Comparison of ENCODE assay signal across 12 mouse cellular contexts in the genomic region with DNA sequence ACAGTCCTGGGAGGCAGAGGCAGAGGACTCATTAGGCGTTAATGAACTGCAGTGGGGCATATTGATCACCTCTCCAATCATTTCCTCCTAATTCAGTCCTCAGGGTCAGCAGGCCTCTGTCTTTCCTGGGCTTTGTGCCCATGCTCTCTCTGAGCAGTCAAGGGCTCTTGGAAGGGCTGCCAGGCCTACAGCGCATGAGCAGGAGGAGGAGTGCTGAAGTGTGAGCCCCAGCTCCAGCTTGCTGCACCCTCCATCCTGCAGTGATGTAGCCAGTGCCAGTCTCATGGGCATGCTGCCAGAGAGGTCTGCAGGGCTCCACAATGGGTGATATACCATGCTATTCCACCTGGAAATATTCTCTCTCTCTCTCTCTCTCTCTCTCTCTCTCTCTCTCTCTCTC.
A peak's percentile ranks its signal among the peaks of the same experiment; 100 is the strongest.
DNase-seq lines count a peak whose midpoint lies in the region; ATAC-seq and TF ChIP-seq lines count a peak whose summit lies in the region.
"Had no signal": no experiment of that assay in that cellular context is flagged by ENCODE, and none has a peak within 500 bp of the region (broad histone marks: within the 10 kb centered on the region; RNA-seq: fewer than 3 reads in every experiment).

No protein-coding gene starts in this region.

- H3K36me3 ChIP-seq in heart, postnatal 0 days (replicated peaks; ENCODE audit: control insufficient read depth, insufficient read depth, low read length): no peaks in the 10 kb centered on the region
- H3K36me3 ChIP-seq in heart, embryonic 11.5 days (ENCODE audit: control insufficient read depth, insufficient read depth, low read length): no peaks in the 10 kb centered on the region
- no peaks in the 10 kb centered on the region for H3K36me3 ChIP-seq in neural tube, embryonic 15.5 days
- no peaks in the 10 kb centered on the region for H3K36me3 ChIP-seq in forebrain, postnatal 0 days (ENCODE audit: insufficient read depth)
- H3K36me3 ChIP-seq: liver, embryonic 12.5 days had no signal

- peak; percentile 18 for DNase-seq in heart, postnatal 0 days (ENCODE audit: low spot score)
- no peak for DNase-seq in neural tube, embryonic 10.5 days (ENCODE audit: extremely low spot score, low spot score)
- peak; percentile 39 for DNase-seq in forebrain, postnatal 0 days
- DNase-seq in lung, postnatal 4 days: peak; percentile 40 to 65
- DNase-seq in spleen, adult 18-20 months: no peak
- DNase-seq: cerebellum, adult 11-12 months; gastrocnemius, postnatal 36 days; kidney, adult 2 months had no signal

- H3K27me3 ChIP-seq in heart, postnatal 0 days (ENCODE audit: control insufficient read depth, insufficient read depth, low read length): peaks cover 5% of the 10 kb centered on the region; the same call in 1 of the 2 replicates
- peaks cover 36% of the 10 kb centered on the region for H3K27me3 ChIP-seq in heart, embryonic 11.5 days (ENCODE audit: control insufficient read depth, insufficient read depth, low read length)
- peaks cover 54% of the 10 kb centered on the region for H3K27me3 ChIP-seq in neural tube, embryonic 15.5 days (replicated peaks)
- H3K27me3 ChIP-seq in forebrain, postnatal 0 days (ENCODE audit: insufficient read depth, low read length): no peaks in the 10 kb centered on the region
- H3K27me3 ChIP-seq: CH12.LX had no signal

- no peak overlapping the region for H3K9ac ChIP-seq in heart, postnatal 0 days (replicated peaks; ENCODE audit: low read depth, low read length)
- H3K9ac ChIP-seq in heart, embryonic 11.5 days (ENCODE audit: low read depth, low read length): no peak overlapping the region
- H3K9ac ChIP-seq in neural tube, embryonic 15.5 days (replicated peaks): no peak overlapping the region
- no peak overlapping the region for H3K9ac ChIP-seq in forebrain, postnatal 0 days
- H3K9ac ChIP-seq: liver, embryonic 12.5 days had no signal

- no peaks in the 10 kb centered on the region for H3K4me1 ChIP-seq in heart, postnatal 0 days (ENCODE audit: control insufficient read depth, insufficient read depth)
- H3K4me1 ChIP-seq in heart, embryonic 11.5 days (ENCODE audit: control insufficient read depth, insufficient read depth, low read length): no peaks in the 10 kb centered on the region; the same call in 1 of the 2 replicates
- peaks cover 10% of the 10 kb centered on the region; the same call in 1 of the 2 replicates for H3K4me1 ChIP-seq in neural tube, embryonic 15.5 days
- no peaks in the 10 kb centered on the region for H3K4me1 ChIP-seq in forebrain, postnatal 0 days (ENCODE audit: insufficient read depth)
- H3K4me1 ChIP-seq: liver, embryonic 12.5 days had no signal

- H3K27ac ChIP-seq in heart, postnatal 0 days (ENCODE audit: low read depth): no peak overlapping the region
- H3K27ac ChIP-seq in heart, embryonic 11.5 days (ENCODE audit: low read depth, low read length): no peak overlapping the region
- no peak overlapping the region for H3K27ac ChIP-seq in neural tube, embryonic 15.5 days (replicated peaks)
- no peak overlapping the region for H3K27ac ChIP-seq in forebrain, postnatal 0 days (ENCODE audit: low read depth, low read length)
- H3K27ac ChIP-seq: liver, embryonic 12.5 days had no signal

- H3K9me3 ChIP-seq in heart, postnatal 0 days (replicated peaks; ENCODE audit: control insufficient read depth, low read length): no peaks in the 10 kb centered on the region
- no peaks in the 10 kb centered on the region for H3K9me3 ChIP-seq in heart, embryonic 11.5 days (replicated peaks; ENCODE audit: control insufficient read depth, low read length)
- H3K9me3 ChIP-seq in neural tube, embryonic 15.5 days (replicated peaks): no peaks in the 10 kb centered on the region
- no peaks in the 10 kb centered on the region for H3K9me3 ChIP-seq in forebrain, postnatal 0 days (ENCODE audit: low read length)
- H3K9me3 ChIP-seq: liver, embryonic 12.5 days had no signal

- TF ChIP-seq EP300 in heart, postnatal 0 days (IDR thresholded peaks at IDR 0.05; ENCODE audit: low read depth): no peak

- no peak for TF ChIP-seq CTCF in heart, postnatal 0 days (IDR thresholded peaks at IDR 0.05; ENCODE audit: low read depth)
- no peak for TF ChIP-seq CTCF in forebrain, postnatal 0 days (IDR thresholded peaks at IDR 0.05; ENCODE audit: low read depth)

- H3K4me2 ChIP-seq in heart, postnatal 0 days (ENCODE audit: low read depth, low read length): no peak overlapping the region
- H3K4me2 ChIP-seq in heart, embryonic 11.5 days: no peak overlapping the region
- H3K4me2 ChIP-seq in neural tube, embryonic 15.5 days: no peak overlapping the region
- H3K4me2 ChIP-seq in forebrain, postnatal 0 days (ENCODE audit: low read depth): no peak overlapping the region
- H3K4me2 ChIP-seq: liver, embryonic 12.5 days had no signal

- no peak overlapping the region for H3K4me3 ChIP-seq in heart, postnatal 0 days (ENCODE audit: low read depth, low read length)
- H3K4me3 ChIP-seq in heart, embryonic 11.5 days (ENCODE audit: low read depth, low read length): no peak overlapping the region
- H3K4me3 ChIP-seq in neural tube, embryonic 15.5 days (replicated peaks): no peak overlapping the region
- H3K4me3 ChIP-seq in forebrain, postnatal 0 days (ENCODE audit: low read depth, low read length): no peak overlapping the region
- H3K4me3 ChIP-seq: liver, embryonic 12.5 days had no signal

- no peak for ATAC-seq in heart, postnatal 0 days (ENCODE audit: insufficient read depth, low read depth)
- no peak for ATAC-seq in heart, embryonic 11.5 days (replicated peaks; ENCODE audit: insufficient number of reproducible peaks, low FRiP score, low TSS enrichment)
- ATAC-seq in neural tube, embryonic 15.5 days (ENCODE audit: low FRiP score): peak; percentile 26; the same call in 1 of the 2 replicates
- ATAC-seq in forebrain, postnatal 0 days: peak; percentile 57; the same call in 1 of the 2 replicates
- ATAC-seq: liver, embryonic 12.5 days had no signal

- 46% methylated on average over 2 of the region's 2 CpGs for WGBS in heart, postnatal 0 days
- 53% methylated on average over 2 of the region's 2 CpGs for WGBS in heart, embryonic 11.5 days (ENCODE audit: insufficient replicate concordance)
- 59% methylated on average over 2 of the region's 2 CpGs for WGBS in neural tube, embryonic 15.5 days
- 46% methylated on average over 2 of the region's 2 CpGs for WGBS in forebrain, postnatal 0 days

Comparison
In these comparisons a context has a peak if more than half of its experiments do, and no peak if none do; other contexts are left out.
1. ATAC-seq: peak in neural tube, embryonic 15.5 days (single experiment) and forebrain, postnatal 0 days (single experiment); none in heart, postnatal 0 days (single experiment) and heart, embryonic 11.5 days (single experiment).
2. DNase-seq: peak in heart, postnatal 0 days (single experiment), forebrain, postnatal 0 days (single experiment) and lung, postnatal 4 days (2 of 2); none in neural tube, embryonic 10.5 days (single experiment) and spleen, adult 18-20 months (0 of 2).